Mouse (Mus musculus) B cell, adult 2 months (primary cell): Measurements from ENCODE around the gene Tns3.
A peak's percentile ranks its signal among the peaks of the same experiment; 100 is the strongest.

ENCODE experiments used
- DNase-seq, 2 experiments: peaks; one replicate each; pipeline ENCODE4 v3.0.0; 2022

Tns3 gene

DNA sequence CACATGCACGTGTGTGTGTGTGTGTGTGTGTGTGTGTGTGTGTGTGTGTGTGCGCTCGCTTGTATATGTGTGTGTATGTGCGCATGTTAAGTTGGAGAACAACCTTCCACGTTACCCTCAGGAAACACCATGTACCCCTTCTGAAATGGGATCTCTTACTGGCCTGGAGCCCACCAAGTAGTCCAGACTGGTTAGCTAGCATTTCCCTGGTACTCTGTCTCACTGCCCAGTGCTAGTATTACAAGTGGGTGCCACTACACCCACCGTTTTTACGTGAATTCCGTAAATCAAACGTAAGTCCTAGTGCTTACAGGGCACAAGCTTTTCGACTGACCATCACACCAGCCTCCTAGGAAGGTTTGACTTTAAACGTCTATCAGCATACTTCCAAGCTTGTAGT, 236.7 kb downstream of the Tns3 start:
- no peak for DNase-seq

GRCm38 (mm10) chr11:8425226-8425570, 239.1 kb downstream of the Tns3 start:
- no peak for DNase-seq

- DNase-seq = peak; percentile 54 to 59
These were observed 239.8 kb downstream of the Tns3 start for GRCm38 (mm10) chr11:8424342-8425225.

DNA sequence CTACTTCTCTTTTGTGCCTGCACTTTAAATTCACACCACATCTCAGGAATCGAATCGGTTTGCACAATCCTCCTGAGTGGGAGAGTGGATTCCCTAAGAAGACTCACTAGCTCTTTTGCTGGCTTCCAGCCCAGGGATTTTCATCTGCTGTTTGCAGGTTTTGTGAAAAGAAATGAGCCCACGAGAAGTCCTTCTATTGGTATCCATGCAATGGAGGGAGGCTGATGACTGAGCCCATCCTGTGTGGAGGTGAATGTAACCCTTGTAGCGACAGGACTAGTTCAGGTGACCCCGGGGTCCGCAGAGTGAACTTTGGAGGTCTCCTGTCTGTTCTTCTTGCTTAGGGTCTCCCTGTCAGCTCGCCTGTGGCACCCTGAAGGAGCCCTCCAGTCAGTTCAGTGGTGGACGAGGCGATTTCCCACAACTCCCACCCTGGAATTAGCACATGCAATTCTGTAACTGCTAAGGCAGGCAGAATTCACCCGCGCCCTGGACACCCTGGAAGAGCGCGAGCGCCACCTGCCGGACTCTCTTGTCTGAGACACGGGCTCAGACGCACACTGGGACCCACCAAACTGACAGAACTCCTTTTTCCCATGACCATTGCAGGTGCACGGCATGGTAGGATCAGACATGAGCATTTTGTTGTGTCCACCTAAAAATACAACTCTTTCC, 259.0 kb downstream of the Tns3 start:
- DNase-seq = peak; percentile 6 to 27

- DNase-seq = no peak
These were observed 263.0 kb downstream of the Tns3 start for GRCm38 (mm10) chr11:8401328-8401727.

- DNase-seq = no peak
These were observed 268.0 kb downstream of the Tns3 start for GRCm38 (mm10) chr11:8396329-8396728.

DNA sequence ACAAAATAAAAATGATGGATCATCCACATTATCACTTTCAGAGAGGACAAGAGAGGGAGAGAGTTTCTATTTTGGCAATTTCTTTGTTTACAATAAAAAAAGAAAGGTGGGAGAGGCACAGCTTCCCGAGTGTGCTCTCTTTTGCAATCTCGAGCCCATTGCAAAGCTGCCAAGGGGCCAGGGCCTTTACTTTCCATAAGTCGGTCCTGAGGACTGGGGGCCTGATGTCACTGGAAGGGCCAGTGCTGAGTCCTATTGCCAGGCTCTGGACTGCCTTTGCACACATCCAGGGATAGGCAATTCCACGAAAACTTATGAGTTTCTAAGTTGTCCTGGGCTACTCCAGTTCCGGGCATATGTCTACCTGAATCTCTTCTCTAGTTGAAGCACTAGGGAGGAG, 272.8 kb downstream of the Tns3 start:
- no peak for DNase-seq

GRCm38 (mm10) chr11:8385891-8386405, 278.4 kb downstream of the Tns3 start:
- DNase-seq = no peak
